Mouse (Mus musculus): Measurements from ENCODE around the gene Olfr1344. TPM values are rescaled to one million over a fixed set of nuclear protein-coding genes. Genes with fewer than 3 reads are reported as not detected.
"Not testable (repeated sequence)": the region's sequence is repeated elsewhere in the genome, so short reads cannot be mapped to it uniquely, and the experiment has no call there.

Gene Olfr1344
- total RNA-seq (2021), result not detected in 2 replicates
- long read RNA-seq, result 0 reads

DNA sequence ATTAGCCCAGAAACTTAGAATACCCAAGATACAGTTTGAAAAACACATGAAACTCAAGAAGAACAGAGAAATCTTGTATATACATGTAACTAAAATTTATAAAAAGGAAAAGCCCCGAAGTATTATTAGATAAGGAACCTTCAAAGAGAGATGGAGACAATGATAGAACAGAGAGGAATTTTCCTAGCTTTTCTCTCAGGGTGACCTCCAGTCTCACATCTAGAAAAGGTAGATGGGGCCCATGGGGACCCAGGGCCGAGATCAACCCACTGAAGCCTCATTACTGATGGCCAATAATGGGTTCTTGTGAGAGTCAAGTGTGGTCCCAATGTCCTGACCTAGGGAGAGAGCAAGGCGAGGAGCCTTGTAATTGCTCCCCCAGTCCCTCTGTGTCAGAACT is at the start of gene Olfr1344:
Gene Olfr1344 (plus strand): TSS at position 301 of the 400 bp plus-strand sequence.
- DNase-seq, result no peak

DNA sequence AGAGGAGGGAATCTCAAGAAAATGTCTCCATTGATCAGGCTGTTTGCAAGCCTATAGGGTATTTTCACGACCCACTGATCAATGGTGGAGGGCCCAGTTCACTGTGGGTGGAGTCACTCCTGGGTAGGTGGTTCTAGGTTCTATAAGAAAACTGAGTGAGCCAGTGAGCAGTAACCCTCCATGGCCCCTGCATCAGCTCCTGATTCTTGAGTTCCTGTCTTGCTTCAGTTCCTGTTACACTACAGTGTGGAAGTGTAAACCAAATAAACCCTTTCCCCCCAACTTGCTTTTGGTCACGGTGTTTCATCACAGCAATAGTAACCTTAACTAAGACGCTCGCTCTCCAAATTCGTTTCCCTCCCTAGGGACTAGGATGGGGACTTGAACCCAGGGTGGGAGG is 49.5 kb upstream of the Olfr1344 start:
- no peak for DNase-seq

DNA sequence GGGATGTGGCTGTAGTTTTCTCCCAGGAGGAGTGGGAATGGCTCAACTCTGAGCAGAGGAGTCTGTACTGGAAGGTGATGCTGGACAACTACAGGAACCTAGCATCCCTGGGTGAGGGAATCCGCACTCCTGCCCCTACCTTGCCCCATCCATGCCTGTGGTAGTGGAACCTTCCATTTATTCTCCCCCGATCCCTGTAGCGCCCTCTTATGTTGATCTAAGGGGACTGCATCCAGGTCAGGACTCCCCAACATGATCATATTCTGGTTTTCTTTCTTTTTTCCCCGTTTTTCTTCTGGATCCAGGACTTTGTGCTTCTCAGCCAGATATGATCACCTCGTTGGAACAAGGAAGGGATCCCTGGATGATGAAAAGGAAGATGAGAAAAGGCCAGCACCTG is 49.0 kb upstream of the Olfr1344 start:
- no peak for DNase-seq

DNA sequence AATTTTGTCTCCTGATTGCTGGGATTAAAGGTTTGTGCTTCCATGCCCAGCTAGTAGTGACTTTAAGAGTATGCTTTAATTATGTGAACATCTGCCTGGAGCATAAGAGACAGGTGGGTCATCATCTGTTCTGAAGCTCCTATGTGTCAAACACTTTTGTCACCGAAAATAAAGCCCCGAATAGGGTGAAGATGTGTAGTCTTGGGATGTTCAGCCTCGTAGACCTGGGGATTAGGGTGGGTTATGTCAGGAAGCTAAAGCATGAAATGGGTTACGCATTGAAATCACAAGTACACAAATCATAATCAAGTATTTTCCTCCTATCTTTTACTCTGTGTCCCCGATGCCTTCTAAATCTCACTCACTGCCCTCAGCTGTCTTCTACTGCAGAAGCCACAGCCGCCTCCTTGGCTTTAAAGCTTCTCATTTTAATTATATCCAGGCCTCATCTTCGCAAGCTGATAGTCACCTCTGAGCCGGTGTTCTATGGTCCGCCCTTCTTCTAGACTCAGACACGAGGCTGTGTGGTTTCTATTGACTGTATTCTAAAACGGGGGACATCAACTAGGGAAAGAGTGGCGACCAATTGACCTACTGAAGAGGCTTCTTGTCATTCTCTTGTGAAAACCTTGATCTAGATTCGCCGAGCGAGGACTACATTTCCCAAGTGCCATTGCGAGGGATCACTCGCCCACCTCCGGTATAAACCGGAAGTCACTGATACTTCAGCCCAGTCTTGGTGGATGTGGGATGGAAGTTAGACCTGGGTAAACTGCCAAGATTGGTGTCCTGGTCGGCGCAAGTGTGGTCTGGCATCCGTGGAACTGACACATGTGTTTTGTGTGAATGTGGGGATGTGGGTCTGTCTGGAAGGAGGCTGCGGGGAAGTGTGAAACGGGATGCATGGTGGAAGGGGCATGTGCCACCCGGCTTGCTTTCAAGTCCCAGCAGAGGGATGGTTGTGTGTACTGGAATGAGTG is 40.2 kb upstream of the Olfr1344 start, which contains the start of gene Smim17:
Gene Smim17 (plus strand): TSS at position 720 of the 980 bp plus-strand sequence.
- peak; percentile 46 for DNase-seq

DNA sequence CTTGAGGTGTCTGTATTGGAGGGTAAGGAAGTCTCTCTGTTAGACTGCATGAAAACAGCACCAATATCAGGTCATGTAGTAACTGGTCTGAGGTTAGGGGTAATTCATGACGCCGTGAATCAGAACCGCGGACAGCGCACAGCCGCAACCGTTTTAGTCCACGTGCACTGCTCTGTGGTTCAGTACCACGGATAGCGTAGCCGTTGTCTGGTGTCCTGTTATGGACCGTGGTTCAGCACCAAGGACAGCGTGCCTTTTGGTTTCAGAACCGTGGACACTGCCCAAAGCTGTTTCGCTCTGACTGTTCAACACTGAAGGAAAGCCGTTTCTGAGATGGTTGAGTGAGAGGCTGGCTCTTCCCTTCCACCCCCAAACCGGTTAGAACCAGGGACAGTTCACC is 28.4 kb upstream of the Olfr1344 start, which contains the start of gene Gm20715:
Gene Gm20715 (plus strand): TSS at position 235 of the 400 bp plus-strand sequence.
- peak; percentile 92 for DNase-seq

DNA sequence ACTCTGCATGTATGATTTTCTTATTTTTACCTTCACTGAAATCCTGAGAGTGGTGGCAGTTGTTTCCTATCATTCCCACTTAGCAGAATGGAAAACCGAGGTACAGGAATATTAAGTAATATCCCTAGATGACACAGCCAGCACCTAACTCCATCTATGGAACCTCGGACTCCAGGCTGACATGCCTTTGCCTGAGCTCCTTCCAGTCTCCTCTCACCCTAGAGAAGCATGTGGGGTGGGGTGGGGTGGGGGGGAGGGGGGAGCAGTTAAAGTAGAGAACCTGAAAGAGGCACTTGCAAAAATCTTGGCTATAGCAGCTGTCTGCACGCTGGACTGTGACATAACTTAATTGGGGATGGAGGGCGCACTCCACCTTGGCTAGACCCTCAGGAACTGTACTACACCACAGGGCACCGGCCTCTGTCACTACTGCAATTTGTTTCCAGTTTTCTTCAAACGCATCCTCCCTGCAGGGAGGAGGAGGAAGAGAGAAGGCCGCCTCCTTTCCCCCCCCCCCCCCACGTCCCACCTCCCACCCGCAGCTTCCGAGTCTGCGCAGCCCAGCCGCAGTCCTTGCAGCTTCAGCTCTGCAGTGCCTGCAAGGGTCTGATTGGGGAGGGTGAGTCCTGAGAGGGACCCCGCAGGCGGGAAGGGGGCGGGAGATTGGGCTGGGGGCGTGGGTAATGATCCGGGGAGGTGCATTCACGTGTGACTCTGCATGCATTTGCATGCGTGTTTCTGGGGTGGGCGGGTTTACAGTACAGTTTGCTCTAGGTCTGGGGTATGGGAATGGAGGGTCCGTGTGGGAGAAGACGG is 23.7 kb upstream of the Olfr1344 start:
- no peak for DNase-seq

DNA sequence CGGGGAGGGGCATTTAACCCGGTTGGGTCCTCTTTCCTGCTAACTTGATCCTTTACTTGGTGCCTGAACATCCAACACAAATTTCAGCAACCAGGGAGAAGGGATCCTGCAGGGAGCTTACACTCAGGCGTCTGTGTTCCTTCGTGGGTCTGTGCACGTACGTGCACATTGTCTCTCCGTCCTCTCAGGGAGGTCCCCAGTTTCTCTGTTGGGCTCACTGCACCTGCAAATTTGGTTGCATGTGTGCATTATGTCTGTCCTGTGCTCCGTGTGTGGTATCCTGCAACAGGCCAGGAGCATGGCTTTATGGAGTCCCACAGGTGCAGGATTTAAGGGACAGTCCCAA is 23.1 kb upstream of the Olfr1344 start:
- no peak for DNase-seq

DNA sequence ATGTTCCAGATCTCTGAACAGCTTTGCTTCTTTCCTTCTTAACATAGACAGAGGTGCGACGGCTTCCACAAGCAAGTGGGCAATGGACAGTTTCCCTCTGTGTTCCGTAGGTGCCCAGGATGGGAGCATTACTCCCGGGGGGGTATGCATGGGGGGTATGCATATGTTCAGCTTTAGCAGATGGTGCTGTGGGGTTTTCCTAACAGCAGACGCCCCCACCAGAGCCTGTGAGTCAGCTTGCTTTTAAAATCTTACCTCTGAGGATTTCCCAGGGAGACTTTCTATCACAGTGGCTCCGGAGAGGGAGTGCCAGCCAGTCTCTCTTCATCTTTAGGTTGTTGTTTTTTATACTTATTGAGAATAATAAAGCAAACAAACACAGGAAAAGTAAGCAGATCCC is 18.6 kb upstream of the Olfr1344 start:
- no peak for DNase-seq

DNA sequence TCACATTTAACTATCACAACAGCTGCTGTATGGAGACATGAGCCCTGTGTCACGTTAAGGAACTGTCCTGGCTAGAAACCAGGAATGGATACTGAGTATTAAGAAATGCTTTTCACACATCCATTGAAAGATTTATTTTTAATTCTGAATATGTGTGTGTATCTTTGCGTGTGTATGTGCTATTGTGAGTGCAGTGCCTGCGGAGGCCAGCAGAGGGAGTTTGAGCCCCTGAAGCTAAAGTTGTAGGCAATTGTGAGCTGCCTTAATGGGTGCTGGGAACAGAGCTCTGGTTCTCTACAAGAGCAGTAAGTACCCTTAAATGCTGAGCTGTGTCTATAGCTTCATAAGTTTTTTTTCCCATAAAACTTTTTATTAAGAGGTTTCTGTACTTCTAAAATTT is 9.1 kb upstream of the Olfr1344 start:
- DNase-seq, result no peak

DNA sequence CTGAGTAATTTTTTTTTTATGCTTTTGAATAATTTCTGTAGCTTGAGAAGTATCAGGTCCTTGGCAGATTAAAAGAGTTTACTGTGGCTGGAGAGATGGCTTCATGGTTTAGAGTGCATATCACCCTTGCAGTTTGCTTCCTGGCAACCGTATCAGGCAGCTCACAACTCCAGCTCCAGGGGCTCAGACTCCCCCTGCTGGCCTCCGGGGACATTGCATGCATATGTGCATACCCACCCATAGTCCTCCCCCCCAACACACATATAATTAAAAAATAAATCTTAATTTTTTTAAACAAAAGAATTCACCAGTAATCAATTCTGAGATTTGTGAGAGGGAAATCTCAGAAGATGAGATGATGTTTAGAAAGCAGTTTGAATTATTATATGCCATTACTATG is 8.1 kb upstream of the Olfr1344 start:
- peak; percentile 28 for DNase-seq

DNA sequence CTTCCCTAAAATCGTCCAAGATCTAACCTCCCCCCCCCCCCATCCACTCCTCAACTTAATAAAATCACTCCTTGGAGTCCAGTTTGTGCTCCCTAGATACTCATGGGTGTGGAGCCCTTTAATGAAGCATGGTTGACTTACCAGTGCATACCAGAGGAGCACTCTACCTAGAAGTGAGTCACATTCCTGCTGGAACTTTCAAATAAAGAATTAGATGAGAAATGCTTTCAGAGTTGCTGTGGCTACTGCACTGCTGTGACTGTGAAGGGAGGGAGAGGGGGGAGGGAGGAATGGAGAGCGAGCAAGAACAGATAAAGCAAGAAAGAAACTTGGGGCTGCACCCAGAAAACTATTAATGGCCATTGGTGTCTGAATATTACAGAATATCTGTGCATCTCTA is 2.7 kb downstream of the Olfr1344 start:
- DNase-seq, result no peak

DNA sequence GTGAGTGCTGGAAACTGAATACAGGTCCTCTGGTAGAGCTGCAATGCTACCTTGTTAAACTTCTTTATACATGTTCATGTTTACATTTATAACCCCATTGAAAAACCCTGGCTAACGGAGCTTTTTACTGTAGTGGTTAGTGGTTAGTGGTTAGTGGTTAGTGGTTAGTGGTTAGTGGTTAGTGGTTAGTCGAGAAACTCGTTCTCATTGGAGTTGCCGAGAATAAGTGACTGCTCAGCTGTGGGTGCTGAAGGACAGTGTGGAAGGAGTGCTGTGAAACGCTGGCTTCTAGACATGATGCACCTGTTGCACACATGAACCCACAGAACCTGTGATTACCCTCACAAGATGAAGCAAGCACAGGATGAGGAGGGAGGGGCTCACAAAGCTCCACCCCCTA is 9.3 kb downstream of the Olfr1344 start:
- no peak for DNase-seq

DNA sequence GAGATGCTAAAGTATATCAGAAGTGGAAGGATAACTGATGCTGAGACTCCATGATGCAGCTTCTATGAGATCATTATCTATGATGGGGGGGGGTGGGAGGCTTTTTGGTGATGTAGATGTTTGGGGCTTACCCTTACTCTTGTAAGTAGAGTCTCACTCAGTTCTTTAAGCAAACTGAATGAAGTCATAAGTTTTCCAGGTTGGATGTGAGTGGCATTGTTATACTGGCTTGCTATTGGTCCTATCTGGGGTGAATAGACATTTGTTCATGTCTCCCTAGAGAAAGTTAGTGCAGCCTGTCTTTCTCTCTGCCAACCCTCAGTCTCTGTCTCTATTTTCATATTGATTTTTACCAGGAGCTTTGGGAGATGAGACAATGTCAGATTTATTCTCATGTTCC is 17.4 kb downstream of the Olfr1344 start, which contains the start of gene Olfr1336:
Gene Olfr1336 (plus strand): TSS at position 301 of the 400 bp plus-strand sequence.
- DNase-seq, result no peak

DNA sequence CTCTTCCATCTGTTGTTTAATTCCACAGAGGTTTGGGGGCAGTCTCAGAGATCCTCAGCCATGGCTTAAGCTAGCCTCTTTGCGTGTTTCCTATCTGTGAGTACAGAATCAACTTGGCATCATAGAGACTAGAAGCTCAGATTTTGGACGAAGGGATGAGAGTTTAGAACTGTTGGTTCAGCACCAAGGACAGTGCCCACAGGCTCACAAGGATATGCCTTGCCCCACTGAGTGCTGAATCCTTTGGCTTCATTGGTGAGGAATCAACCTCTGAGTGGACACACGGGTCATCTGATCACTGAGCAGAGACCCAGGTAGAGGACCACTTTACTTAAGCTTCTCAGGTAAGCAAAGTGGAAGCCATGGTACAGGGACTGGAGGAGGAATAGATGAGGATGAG is 17.9 kb downstream of the Olfr1344 start:
- DNase-seq, result no peak

DNA sequence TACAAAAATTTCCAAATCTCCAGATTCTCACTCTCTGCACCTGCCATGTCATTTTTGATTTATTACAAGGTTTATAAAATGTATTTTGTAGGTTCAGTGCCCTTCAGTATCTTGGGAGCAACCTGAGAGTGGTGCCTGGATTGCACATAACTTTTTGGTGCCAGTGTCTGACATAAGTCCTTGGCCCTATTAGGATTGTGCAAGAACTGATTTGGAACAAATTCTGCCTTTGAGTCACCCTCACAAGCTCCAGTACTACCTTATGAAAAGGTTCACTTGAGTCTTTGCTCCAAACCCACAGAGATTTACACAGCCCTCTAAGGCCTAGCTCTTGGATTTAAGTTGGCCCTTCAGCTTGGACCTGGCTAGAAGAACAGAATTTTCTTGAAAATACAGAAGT is 28.5 kb downstream of the Olfr1344 start, which contains the start of gene Olfr1346:
Gene Olfr1346 (plus strand): TSS at position 151 of the 400 bp plus-strand sequence.
- DNase-seq, result no peak

DNA sequence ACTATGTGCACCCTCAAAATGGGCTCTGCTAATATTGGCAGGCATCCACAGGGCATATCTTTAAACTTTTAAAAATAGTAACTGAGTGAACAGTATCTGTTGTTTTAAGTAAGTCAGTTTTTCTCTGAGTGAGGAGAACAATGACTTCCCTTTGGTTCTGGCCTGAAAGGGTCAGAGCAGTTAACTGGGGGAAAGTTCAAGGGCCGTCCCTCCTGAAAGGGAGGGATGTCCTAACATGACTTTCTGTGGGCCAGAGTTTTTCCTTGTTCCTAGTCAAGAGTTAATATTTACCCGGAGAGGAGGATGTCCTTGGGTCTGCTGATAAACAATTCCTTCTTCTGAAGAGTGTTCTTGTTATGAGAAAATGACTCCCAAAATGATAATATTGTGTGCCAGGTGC is 39.1 kb downstream of the Olfr1344 start:
- DNase-seq, result not testable (repeated sequence)

DNA sequence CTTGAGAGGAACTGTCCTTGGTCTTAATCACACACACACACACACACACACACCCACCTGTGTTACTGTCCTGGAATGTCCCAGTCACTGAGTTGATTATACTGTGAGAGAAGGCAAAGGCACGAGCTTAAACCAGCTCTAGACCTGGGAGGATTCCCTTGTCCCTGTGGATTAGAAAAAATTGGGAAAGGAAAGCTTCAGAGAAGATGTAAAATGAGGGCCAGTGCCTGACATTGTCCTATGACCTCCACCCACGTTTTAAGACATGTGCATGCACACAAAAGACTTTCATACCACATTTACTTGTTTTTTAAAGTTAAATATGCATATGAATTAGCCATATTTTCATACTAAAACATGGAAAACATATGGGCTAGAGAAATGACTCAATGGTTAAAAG is 48.4 kb downstream of the Olfr1344 start, which contains the start of gene Olfr5:
Gene Olfr5 (minus strand): TSS at position 101 of the 400 bp plus-strand sequence.
- no peak for DNase-seq

Other genes with a start within 250 kb of the Olfr1344 start
- not detected in 2 replicates for gene Galp, start 241.6 kb upstream of the Olfr1344 start, total RNA-seq (2021)
- gene Zscan5b, start 216.4 kb upstream of the Olfr1344 start, total RNA-seq (2021), result not detected in 2 replicates
- gene Epp13, start 186.0 kb upstream of the Olfr1344 start, total RNA-seq (2021), result not detected in 2 replicates
- gene Zfp667, start 152.1 kb upstream of the Olfr1344 start, total RNA-seq (2021), result 6.7 and 9.7 TPM in 2 replicates
- gene Zfp583, start 107.4 kb upstream of the Olfr1344 start, total RNA-seq (2021), result 2.9 and 3.9 TPM in 2 replicates
- 0.62 and 0.94 TPM in 2 replicates for gene Gm3854, start 94.9 kb upstream of the Olfr1344 start, total RNA-seq (2021)
- gene Zfp78, start 75.4 kb upstream of the Olfr1344 start, total RNA-seq (2021), result 3.6 and 4.7 TPM in 2 replicates
- 3.9 and 4.6 TPM in 2 replicates for gene Zfp28, start 55.4 kb upstream of the Olfr1344 start, total RNA-seq (2021)
- not detected in 2 replicates for gene Smim17, start 40.0 kb upstream of the Olfr1344 start, total RNA-seq (2021)
- 0.09 TPM in 1 of 2 replicates, not detected in the other for gene Gm20715, start 28.4 kb upstream of the Olfr1344 start, total RNA-seq (2021)
- gene Olfr1336, start 17.5 kb downstream of the Olfr1344 start, total RNA-seq (2021), result not detected in 2 replicates
- not detected in 2 replicates for gene Olfr1346, start 28.4 kb downstream of the Olfr1344 start, total RNA-seq (2021)
- not detected in 2 replicates for gene Olfr5, start 48.3 kb downstream of the Olfr1344 start, total RNA-seq (2021)
- gene Olfr1347, start 61.1 kb downstream of the Olfr1344 start, total RNA-seq (2021), result not detected in 2 replicates
- gene Olfr1348, start 70.1 kb downstream of the Olfr1344 start, total RNA-seq (2021), result not detected in 2 replicates
- not detected in 2 replicates for gene Olfr1349, start 84.3 kb downstream of the Olfr1344 start, total RNA-seq (2021)
- gene Olfr1350, start 126.2 kb downstream of the Olfr1344 start, total RNA-seq (2021), result not detected in 2 replicates

Data from adrenal gland, postnatal 25 days (tissue).